In genomic region chr12:17176757-17177092, GRCm38 (mm10) we compare ENCODE assay signal across 9 mouse cellular contexts. TPM values are rescaled to one million over a fixed set of nuclear protein-coding genes. Genes with fewer than 3 reads are reported as not detected.
A peak's percentile ranks its signal among the peaks of the same experiment; 100 is the strongest.
DNase-seq lines count a peak whose midpoint lies in the region; ATAC-seq and TF ChIP-seq lines count a peak whose summit lies in the region.
"Had no signal": no experiment of that assay in that cellular context is flagged by ENCODE, and none has a peak within 500 bp of the region (broad histone marks: within the 10 kb centered on the region; RNA-seq: fewer than 3 reads in every experiment).

Gene Kcnf1, minus strand, starts transcription at chr12:17176888.

- TF ChIP-seq CTCF in liver, embryonic 14.5 days (IDR thresholded peaks at IDR 0.05; ENCODE audit: low read depth) = no peak

- no peak for ATAC-seq in heart, embryonic 15.5 days (replicated peaks; ENCODE audit: insufficient number of reproducible peaks, insufficient read depth, low FRiP score, low read depth)
- peak; percentile 47 for ATAC-seq in hindbrain, embryonic 12.5 days (ENCODE audit: low FRiP score)
- ATAC-seq in liver, embryonic 14.5 days (ENCODE audit: insufficient read depth) = no peak

- no peak for DNase-seq in heart, postnatal 4 days
- peak; percentile 39 for DNase-seq in ES-CJ7 (ENCODE audit: low read depth, low spot score)
- DNase-seq in liver, embryonic 14.5 days (ENCODE audit: low read depth in 3 of 3, low spot score in 3 of 3) = no peak
- DNase-seq in thymus, postnatal 25 days = no peak
- no peak for DNase-seq in urinary bladder, postnatal 4 days (ENCODE audit: low spot score in 2 of 2)
- DNase-seq in kidney, postnatal 25 days = no peak

- H3K4me1 ChIP-seq in heart, embryonic 15.5 days (replicated peaks) = peaks cover 18% of the 10 kb centered on the region
- H3K4me1 ChIP-seq in hindbrain, embryonic 12.5 days = peaks cover 9% of the 10 kb centered on the region
- no peaks in the 10 kb centered on the region for H3K4me1 ChIP-seq in liver, embryonic 14.5 days (replicated peaks; ENCODE audit: control insufficient read depth in 2 of 2, insufficient read depth in 2 of 2, low read length in 1 of 2)

- no peaks in the 10 kb centered on the region for H3K36me3 ChIP-seq in heart, embryonic 15.5 days
- H3K36me3 ChIP-seq in hindbrain, embryonic 12.5 days = no peaks in the 10 kb centered on the region
- H3K36me3 ChIP-seq in liver, embryonic 14.5 days (replicated peaks; ENCODE audit: control insufficient read depth, insufficient read depth, low read depth) = no peaks in the 10 kb centered on the region

- no peaks in the 10 kb centered on the region for H3K9me3 ChIP-seq in heart, embryonic 15.5 days (replicated peaks)
- no peaks in the 10 kb centered on the region for H3K9me3 ChIP-seq in hindbrain, embryonic 12.5 days (replicated peaks)
- H3K9me3 ChIP-seq in liver, embryonic 14.5 days (ENCODE audit: control insufficient read depth, low read length) = no peaks in the 10 kb centered on the region

- peak within 1 kb of the TSS; percentile 50 for H3K9ac ChIP-seq in heart, embryonic 15.5 days
- H3K9ac ChIP-seq in hindbrain, embryonic 12.5 days = peak within 1 kb of the TSS; percentile 67
- no peak within 1 kb of the TSS for H3K9ac ChIP-seq in liver, embryonic 14.5 days (replicated peaks)

- H3K27me3 ChIP-seq in heart, embryonic 15.5 days = peaks cover 34% of the 10 kb centered on the region
- H3K27me3 ChIP-seq in hindbrain, embryonic 12.5 days = peaks cover 36% of the 10 kb centered on the region
- H3K27me3 ChIP-seq in liver, embryonic 14.5 days (ENCODE audit: control insufficient read depth, insufficient read depth, low read length) = peaks cover 25% of the 10 kb centered on the region

- WGBS in heart, embryonic 15.5 days = 38% methylated on average over 4 of the region's 4 CpGs
- 17% methylated on average over 4 of the region's 4 CpGs for WGBS in hindbrain, embryonic 12.5 days
- 29% methylated on average over 4 of the region's 4 CpGs for WGBS in liver, embryonic 14.5 days (ENCODE audit: insufficient replicate concordance)

- no peak within 1 kb of the TSS for H3K27ac ChIP-seq in heart, embryonic 15.5 days
- H3K27ac ChIP-seq in hindbrain, embryonic 12.5 days = no peak within 1 kb of the TSS
- no peak within 1 kb of the TSS for H3K27ac ChIP-seq in liver, embryonic 14.5 days

- no peak for TF ChIP-seq EP300 in liver, embryonic 14.5 days (IDR thresholded peaks at IDR 0.05; ENCODE audit: low read depth)

- peak within 1 kb of the TSS; percentile 96 for H3K4me2 ChIP-seq in heart, embryonic 15.5 days
- H3K4me2 ChIP-seq in hindbrain, embryonic 12.5 days (replicated peaks) = peak within 1 kb of the TSS; percentile 98
- H3K4me2 ChIP-seq in liver, embryonic 14.5 days (ENCODE audit: low read depth) = peak within 1 kb of the TSS; percentile 41

- H3K4me3 ChIP-seq in heart, embryonic 15.5 days = peak within 1 kb of the TSS; percentile 56
- H3K4me3 ChIP-seq in hindbrain, embryonic 12.5 days = peak within 1 kb of the TSS; percentile 54
- no peak within 1 kb of the TSS for H3K4me3 ChIP-seq in liver, embryonic 14.5 days (ENCODE audit: insufficient read depth in 1 of 2, low read depth in 2 of 2, low read length in 2 of 2)

RNA-seq across cellular contexts. Expression of gene Kcnf1, which starts in this region (rescaled TPM):
- polyA plus RNA-seq in heart, embryonic 15.5 days (2015; fragmentation: Nextera tagmentation; extraction: Ambion mirVana) = 0.13 and 0.14 TPM in 2 replicates
- under 1 TPM; 0.33 to 0.47 TPM for total RNA-seq in heart, postnatal 4 days (2021)
- 1.2 and 1.3 TPM in 2 replicates for polyA plus RNA-seq in hindbrain, embryonic 12.5 days (2016; fragmentation: Nextera tagmentation; extraction: Ambion mirVana)
- 0.22 and 0.35 TPM in 2 replicates for polyA plus RNA-seq in liver, embryonic 14.5 days (2012; rRNA removed)
- polyA plus RNA-seq in liver, embryonic 14.5 days (2014; fragmentation: Nextera tagmentation; extraction: Ambion mirVana) = 0.18 and 0.24 TPM in 2 replicates
- total RNA-seq: MEL had no signal

Comparison
In these comparisons a context has a peak if more than half of its experiments do, and no peak if none do; other contexts are left out.
1. H3K4me2 ChIP-seq: peak in every context shown above with its lines; median percentile 98 in hindbrain, embryonic 12.5 days; 96 in heart, embryonic 15.5 days; 41 in liver, embryonic 14.5 days.
2. H3K4me3 ChIP-seq: peak in heart, embryonic 15.5 days (single experiment) and hindbrain, embryonic 12.5 days (single experiment); none in liver, embryonic 14.5 days (0 of 2).